Mouse (Mus musculus) small intestine, adult 2 months (tissue): ENCODE results near the gene Map3k21. TPM values are rescaled to one million over a fixed set of nuclear protein-coding genes. Genes with fewer than 3 reads are reported as not detected.

ENCODE experiments used
- H3K27ac ChIP-seq: fragments of 200-500 bp; 2 replicates; pipeline ENCODE4 v1.5.1; 2012; ENCODE audit warnings: low read depth, low read length, control low read depth, inconsistent platforms; ENCODE audit not compliant: insufficient read depth
- H3K27me3 ChIP-seq: fragments of 200-500 bp; 2 replicates; pipeline ENCODE4 v1.6.1; 2012; ENCODE audit warnings: mild to moderate bottlenecking, moderate library complexity, low read length, inconsistent platforms; ENCODE audit not compliant: control insufficient read depth, insufficient read depth
- H3K36me3 ChIP-seq: fragments of 200-500 bp; 2 replicates; pipeline ENCODE4 v1.6.1; 2012; ENCODE audit warnings: mild to moderate bottlenecking, low read length, control low read depth, inconsistent platforms; ENCODE audit not compliant: control insufficient read depth, insufficient read depth
- H3K4me1 ChIP-seq: fragments of 200-500 bp; 2 replicates; pipeline ENCODE4 v1.6.1; 2012; ENCODE audit warnings: low read length, inconsistent platforms, mixed read lengths; ENCODE audit not compliant: control insufficient read depth, insufficient read depth, insufficient read length
- H3K4me3 ChIP-seq: fragments of 200-500 bp; 2 replicates; pipeline ENCODE4 v1.5.1; 2012; ENCODE audit warnings: low read depth, mild to moderate bottlenecking, control low read depth, inconsistent platforms, low read length, moderate library complexity
- CTCF ChIP-seq: fragments of 200-500 bp; IDR thresholded peaks from 2 replicates; pipeline ENCODE4 v1.5.1; 2012; ENCODE audit warnings: low read depth, mild to moderate bottlenecking, control low read depth, inconsistent platforms, low read length, moderate library complexity, mixed read lengths; ENCODE audit not compliant: insufficient replicate concordance, insufficient read length; ENCODE audit errors: extremely low read depth
- POLR2A ChIP-seq: fragments of 200-500 bp; IDR thresholded peaks from 2 replicates; pipeline ENCODE4 v1.6.1; 2012; ENCODE audit warnings: low read depth, mild to moderate bottlenecking, control low read depth, inconsistent platforms, low read length, moderate library complexity
- WGBS: fragments of 180-500 bp; shearing (Covaris S2); methylation state at CpG from one replicate; pipeline ENCODE4 v1.1.7; 2018; 5-methylcytosine and 5-hydroxymethylcytosine counted together
- polyA plus RNA-seq: library from polyadenylated mRNA; depleted of rRNA; stranded (reverse); fragments of >200 nt; gene quantifications from 2 replicates; pipeline ENCODE4 v1.2.3, GENCODE M21; 2012

Map3k21 gene
- polyA plus RNA-seq, 1 experiment, result 14.5 TPM

DNA sequence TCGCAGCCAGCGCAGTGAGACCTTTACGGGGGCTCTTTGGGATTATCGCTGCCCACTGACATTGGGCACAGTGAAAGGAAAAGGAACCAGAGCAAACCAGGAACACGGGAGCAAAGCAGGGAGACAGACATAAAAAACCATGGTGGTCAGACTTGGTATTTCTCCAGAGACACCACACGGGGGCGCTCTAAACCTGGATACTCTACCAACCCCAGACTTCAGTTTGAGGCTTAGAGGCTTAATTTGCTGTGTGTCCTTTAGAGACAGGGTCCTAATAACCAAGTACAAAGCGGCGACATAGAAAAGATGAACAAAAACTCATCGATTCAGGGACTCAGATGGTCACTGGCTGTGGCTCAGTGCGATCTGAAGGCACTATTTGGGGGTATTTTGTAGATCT lies 45.4 kb downstream of the Map3k21 start:
- Histone ChIP-seq H3K27me3 (no peaks in the 10 kb centered on the region), H3K27ac (no peak overlapping the region), H3K4me1 (no peaks in the 10 kb centered on the region), H3K36me3 (no peaks in the 10 kb centered on the region), H3K4me3 (no peak overlapping the region)
- WGBS, result 14% methylated on average over 11 of the region's 11 CpGs
- TF ChIP-seq CTCF (peak; percentile 47; the same call in 1 of the 2 replicates), POLR2A (no peak)

DNA sequence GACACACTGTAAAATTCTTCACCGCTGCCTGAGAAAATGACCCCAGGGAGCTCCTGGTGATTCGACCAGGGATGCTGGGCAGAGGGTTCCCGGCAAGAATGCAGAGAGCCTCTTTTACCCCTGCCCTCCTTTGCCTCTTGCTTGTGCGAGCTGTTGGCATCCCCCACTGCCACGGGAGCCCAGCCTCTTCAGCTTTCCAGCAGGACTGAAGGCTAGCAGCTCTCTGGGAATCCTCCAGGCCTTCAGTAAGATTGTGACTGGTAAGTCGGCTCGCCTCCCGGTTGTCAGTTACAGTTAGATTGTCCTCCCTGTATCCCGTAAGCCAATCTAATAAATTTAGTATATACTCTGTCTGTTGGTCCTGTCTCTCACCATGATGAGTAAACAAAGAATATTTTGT lies 46.5 kb downstream of the Map3k21 start:
- 82% methylated on average over 9 of the region's 9 CpGs for WGBS
- H3K4me1 ChIP-seq, result no peaks in the 10 kb centered on the region
- H3K27ac ChIP-seq, result no peak overlapping the region
- no peaks in the 10 kb centered on the region for H3K27me3 ChIP-seq
- no peak overlapping the region for H3K4me3 ChIP-seq
- TF ChIP-seq CTCF (no peak), POLR2A (no peak)
- no peaks in the 10 kb centered on the region for H3K36me3 ChIP-seq

DNA sequence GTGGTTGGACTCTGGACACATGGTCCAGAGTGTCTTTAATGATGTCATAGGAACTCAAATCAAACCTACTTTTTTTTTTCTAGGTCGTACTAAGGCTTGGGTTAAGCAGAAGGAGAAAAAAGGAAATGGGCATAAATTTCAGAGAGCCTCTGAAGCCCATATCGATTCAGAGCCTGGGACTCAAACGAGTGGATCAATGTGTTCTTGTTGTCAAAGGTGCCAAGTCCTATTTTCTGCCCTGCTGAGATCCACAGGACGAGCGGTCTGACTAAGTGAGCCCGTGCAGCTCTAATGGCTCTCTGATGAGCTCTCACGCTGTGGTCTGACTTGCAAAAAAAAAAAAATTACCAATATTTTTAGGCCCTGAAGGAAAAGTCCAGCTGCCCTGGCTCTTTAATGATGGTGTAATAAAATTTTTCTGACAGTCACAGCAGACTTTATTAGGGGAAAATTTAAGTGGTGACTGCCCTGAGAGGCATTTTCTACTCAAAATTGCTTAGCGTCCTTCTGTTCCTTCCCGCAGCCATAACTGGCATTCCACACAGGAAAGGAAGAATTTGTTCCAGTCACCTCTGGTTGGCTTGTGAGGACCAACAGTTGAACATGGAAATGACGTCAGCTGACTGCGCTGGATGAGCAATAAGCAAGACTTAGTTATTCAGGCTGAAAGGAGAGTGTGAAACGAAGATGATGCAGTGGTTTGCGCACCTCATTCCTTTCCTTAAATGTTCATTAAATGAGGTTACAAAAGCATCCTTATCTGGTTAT lies 47.2 kb downstream of the Map3k21 start:
- no peaks in the 10 kb centered on the region for H3K36me3 ChIP-seq
- no peaks in the 10 kb centered on the region for H3K27me3 ChIP-seq
- WGBS, result 75% methylated on average over 13 of the region's 13 CpGs
- no peak overlapping the region for H3K4me3 ChIP-seq
- H3K4me1 ChIP-seq, result no peaks in the 10 kb centered on the region
- TF ChIP-seq CTCF, result no peak
- TF ChIP-seq POLR2A, result no peak
- H3K27ac ChIP-seq, result no peak overlapping the region

DNA sequence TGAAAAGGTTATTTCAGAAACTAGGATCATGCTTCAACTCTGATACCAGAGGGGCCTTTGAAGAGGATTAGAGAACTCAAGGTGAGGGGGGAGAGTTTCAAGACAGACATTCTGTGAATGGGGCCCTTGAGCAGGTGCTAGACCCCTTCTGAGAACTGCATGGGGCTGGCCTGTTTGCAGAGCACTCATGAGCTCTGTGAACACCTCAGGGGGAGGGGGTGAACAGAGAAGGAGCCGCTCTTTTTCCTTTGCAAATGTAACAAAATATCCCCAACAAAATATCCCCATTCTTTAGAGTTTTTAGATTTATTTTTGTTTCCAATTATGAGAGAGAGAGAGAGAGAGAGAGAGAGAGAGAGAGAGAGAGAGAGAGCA lies 47.7 kb downstream of the Map3k21 start:
- H3K4me3 ChIP-seq, result no peak overlapping the region
- no peaks in the 10 kb centered on the region for H3K36me3 ChIP-seq
- TF ChIP-seq CTCF (no peak), POLR2A (no peak)
- H3K27me3 ChIP-seq, result no peaks in the 10 kb centered on the region; the same call in 1 of the 2 replicates
- no peak overlapping the region for H3K27ac ChIP-seq
- no peaks in the 10 kb centered on the region for H3K4me1 ChIP-seq
- 92% methylated on average over 1 of the region's 1 CpGs for WGBS

DNA sequence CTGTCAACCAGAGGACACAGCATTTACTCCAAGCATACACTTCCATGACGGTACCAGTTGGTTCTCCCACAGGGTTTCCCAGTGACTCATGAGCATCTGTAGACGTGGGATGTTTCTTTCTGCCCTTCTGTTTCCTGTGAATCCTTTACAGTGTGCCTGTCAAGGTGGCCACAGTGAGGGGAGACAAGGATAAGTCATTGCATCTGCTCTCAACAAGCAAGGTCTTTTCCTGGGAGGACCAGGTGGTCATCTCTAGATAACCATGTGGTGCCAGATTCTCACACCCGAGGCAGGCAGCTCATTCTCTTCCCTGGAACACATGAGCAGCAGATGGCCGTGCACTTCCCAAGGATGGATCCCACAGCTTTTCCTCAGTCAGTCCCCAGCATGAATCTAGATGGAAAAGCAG lies 49.1 kb downstream of the Map3k21 start:
- TF ChIP-seq POLR2A (no peak), CTCF (no peak)
- Histone ChIP-seq H3K36me3 (no peaks in the 10 kb centered on the region), H3K27me3 (peaks cover 6% of the 10 kb centered on the region), H3K27ac (no peak overlapping the region), H3K4me3 (no peak overlapping the region), H3K4me1 (no peaks in the 10 kb centered on the region)
- WGBS, result 56% methylated on average over 4 of the region's 4 CpGs

DNA sequence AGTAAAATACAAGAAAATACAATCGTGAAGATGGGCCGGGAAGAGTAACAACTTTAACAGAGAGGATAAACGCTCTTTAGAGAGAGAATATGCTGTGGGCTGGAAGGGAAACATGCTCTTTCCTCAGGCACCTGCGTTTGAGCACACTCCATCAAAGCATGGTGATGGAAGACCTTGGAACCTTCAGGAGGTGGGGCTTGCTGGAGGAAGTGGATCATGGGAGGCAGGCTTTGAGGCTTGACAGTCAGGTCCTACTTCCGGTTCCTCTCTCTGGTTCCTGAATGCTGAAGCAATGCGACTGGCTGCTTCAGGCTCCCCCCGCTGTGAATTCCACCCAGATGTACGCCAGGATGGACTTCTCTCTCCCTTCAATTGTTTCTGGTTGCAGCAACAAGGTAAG lies 49.8 kb downstream of the Map3k21 start:
- Histone ChIP-seq H3K4me3 (no peak overlapping the region), H3K36me3 (no peaks in the 10 kb centered on the region), H3K27ac (no peak overlapping the region), H3K27me3 (peaks cover 8% of the 10 kb centered on the region), H3K4me1 (no peaks in the 10 kb centered on the region)
- TF ChIP-seq POLR2A (no peak), CTCF (no peak)
- 75% methylated on average over 8 of the region's 8 CpGs for WGBS

DNA sequence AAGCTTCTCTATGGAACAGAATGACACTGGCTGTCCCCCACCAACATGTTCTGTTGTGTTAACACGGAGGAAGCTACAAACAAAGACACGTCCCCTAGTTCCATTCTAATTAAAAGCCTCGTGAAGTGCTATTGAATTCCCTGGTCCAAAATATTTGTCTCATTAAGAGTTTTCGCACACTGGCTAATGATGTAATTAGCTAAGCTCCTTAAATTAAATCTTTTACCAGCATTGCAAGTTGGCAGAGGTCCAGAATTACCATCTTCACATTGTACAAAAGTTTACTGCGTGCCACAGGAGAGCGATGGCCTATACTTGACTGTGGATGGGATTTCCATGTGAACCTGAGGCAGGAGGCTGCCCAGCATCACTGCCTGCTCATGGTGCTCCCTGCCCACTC lies 51.5 kb downstream of the Map3k21 start:
- TF ChIP-seq CTCF (no peak), POLR2A (no peak)
- WGBS, result 90% methylated on average over 6 of the region's 6 CpGs

More for the DNA sequence above, 51.5 kb downstream of the Map3k21 start:
- no peaks in the 10 kb centered on the region for H3K36me3 ChIP-seq
- H3K27ac ChIP-seq, result no peak overlapping the region
- H3K4me3 ChIP-seq, result no peak overlapping the region
- peaks cover 8% of the 10 kb centered on the region for H3K27me3 ChIP-seq
- no peaks in the 10 kb centered on the region for H3K4me1 ChIP-seq
